Mouse (Mus musculus): ENCODE data around the gene Rbm38.

The Rbm38 gene

DNA sequence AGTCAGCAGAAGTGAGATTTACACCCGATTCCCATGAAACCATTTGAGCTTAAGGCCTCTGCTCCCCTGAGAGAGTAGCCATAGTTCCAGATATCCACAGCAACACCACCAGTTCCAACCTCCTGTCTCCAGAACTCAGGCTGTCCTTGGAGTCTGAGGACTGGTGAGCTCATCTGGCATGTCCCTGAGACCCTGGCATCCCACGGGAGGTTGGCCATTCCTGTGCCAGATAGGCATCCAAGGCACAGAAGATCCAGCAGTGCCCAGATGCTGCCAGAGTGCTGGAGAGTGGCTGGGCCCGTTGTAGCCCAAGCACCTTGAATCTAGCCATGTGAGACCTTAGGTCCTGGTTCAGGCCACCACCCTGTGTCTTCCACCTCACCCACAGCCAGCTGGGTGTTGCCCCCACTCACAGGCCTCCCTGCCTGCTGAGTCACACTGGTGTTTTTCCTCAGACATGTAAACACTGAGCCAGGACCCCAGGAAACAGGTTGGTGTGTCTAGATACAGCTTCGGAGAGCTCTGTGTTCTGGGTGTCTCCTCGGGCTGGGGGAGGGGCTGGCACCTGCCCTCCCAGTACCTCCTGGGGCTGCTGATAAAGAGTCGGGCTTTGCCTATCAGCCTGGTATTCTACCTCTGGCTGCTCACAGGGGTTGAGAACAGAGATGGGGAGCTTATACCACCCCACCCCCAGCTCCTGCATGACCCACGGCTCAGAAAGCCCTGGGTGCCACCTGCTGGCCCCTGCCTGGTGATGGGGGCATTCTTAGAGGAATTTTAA is 17.7 kb downstream of the Rbm38 start:
- DNase-seq: no peak

DNA sequence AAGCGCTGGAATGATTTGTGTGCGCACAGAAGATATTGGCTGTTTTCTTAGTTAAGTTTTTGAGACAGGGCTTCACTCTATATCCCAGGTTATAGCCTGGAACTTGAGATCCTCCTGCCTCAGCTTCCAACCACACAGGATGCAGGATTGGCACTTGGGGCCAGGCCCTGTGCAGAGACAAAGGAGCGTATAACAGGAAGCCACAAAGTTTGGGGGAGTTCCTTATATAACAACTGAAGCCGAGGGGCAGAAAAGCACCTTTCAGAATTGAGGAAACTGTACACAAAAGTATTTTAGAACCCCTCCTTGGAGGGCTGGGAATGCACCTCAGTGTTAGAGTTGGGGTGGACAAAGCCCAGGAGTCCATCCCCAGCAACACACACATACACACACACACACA is 18.7 kb downstream of the Rbm38 start:
- DNase-seq: no peak

DNA sequence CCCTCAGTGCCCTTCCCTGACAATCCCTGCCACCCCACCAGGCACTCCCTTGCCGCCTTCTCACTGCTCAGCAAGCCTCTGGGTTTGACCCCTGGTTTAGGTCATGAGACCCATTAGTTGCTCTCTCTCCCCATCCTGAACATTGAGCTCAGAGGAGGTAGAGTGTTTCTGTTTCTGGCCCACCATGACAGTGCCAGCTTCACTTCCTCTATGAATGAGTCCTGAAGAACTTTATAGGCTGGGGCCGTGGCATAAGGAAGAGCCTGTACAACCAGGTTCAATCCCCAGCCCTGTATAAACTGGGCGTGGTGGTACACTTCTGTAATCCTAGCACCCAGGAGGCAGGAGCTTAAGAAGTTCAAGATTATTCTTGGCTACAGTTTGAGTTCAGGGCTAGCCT is 20.5 kb downstream of the Rbm38 start:
- no peak for DNase-seq

- no peak for DNase-seq
These were observed 20.9 kb downstream of the Rbm38 start for GRCm38 (mm10) chr2:173041242-173041641.

DNA sequence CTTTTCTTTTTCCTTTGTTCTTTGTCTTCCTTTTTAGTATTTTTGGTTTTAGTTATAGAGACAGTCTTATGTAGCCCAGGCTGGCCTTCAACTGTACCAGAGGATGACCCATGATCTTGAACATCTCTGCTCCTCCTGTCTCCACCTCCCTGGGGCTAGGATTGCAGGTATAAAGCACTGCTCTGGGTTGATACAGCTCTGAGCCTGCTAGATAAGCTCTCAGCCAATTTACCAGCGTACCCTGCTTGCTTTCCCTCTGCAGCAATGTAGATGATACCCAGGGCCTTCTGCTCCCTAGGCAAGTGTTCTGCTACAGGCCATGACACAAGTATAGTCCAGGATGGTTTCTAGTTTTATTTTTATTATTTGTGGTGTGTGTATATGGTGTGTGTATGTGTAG is 21.6 kb downstream of the Rbm38 start:
- no peak for DNase-seq

GRCm38 (mm10) chr2:173042504-173043162 is 22.3 kb downstream of the Rbm38 start:
- no peak for DNase-seq

- DNase-seq: peak; percentile 78
These were observed 24.1 kb downstream of the Rbm38 start for GRCm38 (mm10) chr2:173044198-173044970.

GRCm38 (mm10) chr2:173046582-173047297 is 26.4 kb downstream of the Rbm38 start:
- DNase-seq: no peak

- peak; percentile 57 for DNase-seq
These were observed 27.2 kb downstream of the Rbm38 start for GRCm38 (mm10) chr2:173047471-173047870.

DNA sequence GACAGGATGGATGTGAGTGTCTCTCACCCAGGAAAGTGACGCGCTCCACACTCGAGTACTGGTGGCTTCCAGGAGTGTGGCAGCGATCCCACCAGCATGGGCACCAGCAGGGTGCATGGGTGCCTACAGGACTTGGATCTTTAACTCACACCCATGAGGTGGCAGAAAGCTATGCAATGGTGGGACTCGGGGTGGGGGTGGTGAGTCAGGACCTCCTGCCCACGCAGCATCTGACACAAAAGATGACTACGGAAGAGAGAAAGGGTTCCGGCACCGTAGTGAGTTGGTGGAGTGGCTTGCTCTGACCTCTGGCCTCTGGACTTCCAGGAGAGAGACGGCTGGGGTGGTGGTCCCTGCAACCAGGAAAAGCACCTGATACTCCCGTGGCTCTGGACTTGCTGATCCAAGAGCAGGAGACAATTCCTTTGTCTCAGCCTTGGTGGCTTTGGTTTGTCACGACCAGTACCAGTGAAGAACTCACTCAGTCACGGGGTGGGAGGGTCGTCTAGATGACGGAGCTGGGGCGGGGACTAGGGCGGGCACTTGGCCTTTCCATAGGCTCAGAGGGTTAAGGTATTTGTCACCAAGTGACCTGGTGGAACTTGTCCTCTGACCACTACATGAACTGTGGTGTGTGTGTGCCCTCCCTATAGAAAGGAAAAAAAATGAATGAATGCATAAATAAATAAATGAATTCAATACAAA is 27.9 kb downstream of the Rbm38 start:
- no peak for DNase-seq

GRCm38 (mm10) chr2:173049231-173049630 is 28.9 kb downstream of the Rbm38 start:
- DNase-seq: no peak

- no peak for DNase-seq
These were observed 29.5 kb downstream of the Rbm38 start for GRCm38 (mm10) chr2:173049817-173050216.

- DNase-seq: no peak
These were observed 30.5 kb downstream of the Rbm38 start for GRCm38 (mm10) chr2:173050604-173051382.

DNA sequence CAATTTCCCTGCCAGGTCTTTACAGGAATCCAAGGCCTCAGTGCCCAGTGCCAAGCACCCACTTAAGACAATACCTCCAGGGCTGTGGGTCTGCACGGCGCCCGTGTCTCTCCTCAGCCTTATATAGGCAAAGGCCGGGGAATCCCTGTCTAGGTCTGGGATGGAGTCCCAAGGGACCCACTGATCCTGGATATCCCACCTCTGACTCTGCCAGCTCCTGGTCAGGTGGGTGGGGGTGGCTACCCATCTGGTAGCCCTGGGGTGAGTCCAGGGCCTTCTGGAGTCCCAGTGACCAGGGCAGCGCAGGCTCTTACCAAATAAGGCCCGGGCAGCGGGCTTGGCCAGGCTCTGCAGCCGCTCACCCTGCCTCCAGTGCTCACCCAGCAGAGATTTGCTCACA is 32.6 kb downstream of the Rbm38 start:
- DNase-seq: no peak

GRCm38 (mm10) chr2:173053846-173054245 is 33.5 kb downstream of the Rbm38 start:
- DNase-seq: no peak

DNA sequence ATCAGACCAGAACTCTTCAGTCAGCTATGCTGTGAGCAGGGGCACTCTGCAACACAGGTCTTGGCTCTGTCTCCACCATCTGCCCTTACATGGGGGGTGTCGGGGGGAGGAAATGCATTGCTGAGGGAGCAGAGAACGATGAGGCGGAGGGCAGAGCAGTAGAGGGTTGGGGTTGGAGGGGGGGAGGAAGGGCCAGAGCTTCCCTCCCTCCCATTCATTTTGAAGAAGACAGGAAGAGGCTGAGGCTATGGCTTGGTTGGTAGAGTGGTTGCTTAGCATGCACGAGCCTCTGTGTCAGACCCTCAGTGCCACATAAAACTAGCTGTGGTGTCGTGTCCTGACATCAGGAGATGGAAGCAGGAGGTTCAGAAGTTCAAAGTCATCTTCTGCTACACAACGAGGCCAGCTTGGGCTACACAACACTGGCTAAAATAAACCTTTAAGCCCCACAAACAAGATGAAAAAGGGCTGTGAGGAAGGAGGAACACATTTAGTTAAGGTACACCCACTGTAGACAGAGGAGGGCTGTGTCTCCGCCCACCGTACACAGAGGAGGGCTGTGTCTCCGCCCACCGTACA is 36.1 kb downstream of the Rbm38 start:
- no peak for DNase-seq

DNA sequence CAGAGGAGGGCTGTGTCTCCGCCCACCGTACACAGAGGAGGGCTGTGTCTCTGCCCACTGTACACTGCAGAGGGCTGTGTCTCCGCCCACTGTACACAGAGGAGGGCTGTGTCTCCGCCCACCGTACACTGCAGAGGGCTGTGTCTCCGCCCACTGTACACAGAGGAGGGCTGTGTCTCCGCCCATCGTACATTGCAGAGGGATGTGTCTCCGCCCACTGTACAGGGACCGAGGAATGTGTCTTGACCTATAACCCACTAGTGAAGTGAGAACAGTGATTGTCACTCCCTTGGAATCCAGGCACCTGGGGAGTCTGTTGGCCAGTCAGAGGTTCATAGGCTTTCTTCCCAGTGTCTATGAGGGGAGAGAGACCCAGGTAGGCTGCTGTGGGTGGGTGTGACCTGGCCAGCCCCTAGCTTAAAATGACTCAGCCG is 36.6 kb downstream of the Rbm38 start:
- DNase-seq: no peak

- no peak for DNase-seq
These were observed 37.3 kb downstream of the Rbm38 start for GRCm38 (mm10) chr2:173057623-173058022.

- no peak for DNase-seq
These were observed 38.0 kb downstream of the Rbm38 start for GRCm38 (mm10) chr2:173058263-173058662.

DNA sequence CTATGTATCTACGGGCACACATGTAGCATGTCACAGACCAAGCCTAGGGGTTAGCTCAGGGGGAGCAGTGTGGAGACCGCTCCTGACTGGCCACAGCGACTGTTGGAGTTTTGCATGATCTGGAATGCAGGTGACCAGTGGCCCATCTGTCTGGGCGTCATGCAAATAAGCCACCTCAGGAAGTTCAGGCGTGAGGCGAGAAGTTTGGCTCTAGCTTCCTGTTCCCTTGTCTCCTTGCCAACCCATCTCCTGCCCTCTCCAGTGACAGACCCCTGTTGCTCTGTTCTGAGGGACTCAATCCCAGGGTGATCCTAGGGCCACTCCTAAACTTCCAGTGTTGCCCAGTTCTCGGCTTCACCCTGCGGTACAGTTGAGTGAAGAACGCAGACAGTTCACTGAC is 40.2 kb downstream of the Rbm38 start:
- no peak for DNase-seq
